Mouse (Mus musculus) adrenal gland, postnatal 36 days (tissue): ENCODE measurements around the gene Strn4. TPM values are rescaled to one million over a fixed set of nuclear protein-coding genes. Genes with fewer than 3 reads are reported as not detected.
A peak's percentile ranks its signal among the peaks of the same experiment; 100 is the strongest.

ENCODE experiments used
- DNase-seq, 2 experiments: peaks; one replicate each; pipeline ENCODE4 v3.0.0; 2021; ENCODE audit warnings: mixed read lengths in 1 of 2
- total RNA-seq, 2 experiments: library from RNA; stranded (reverse); gene quantifications; 2 replicates each; pipeline ENCODE4 v1.2.3; 2021

Strn4 gene
- total RNA-seq, 2 experiments from 2014 or later: 66.5 to 67.5 TPM

GRCm38 (mm10) chr7:16876006-16876405 lies 60.3 kb downstream of the Strn4 start:
- no peak for DNase-seq

DNA sequence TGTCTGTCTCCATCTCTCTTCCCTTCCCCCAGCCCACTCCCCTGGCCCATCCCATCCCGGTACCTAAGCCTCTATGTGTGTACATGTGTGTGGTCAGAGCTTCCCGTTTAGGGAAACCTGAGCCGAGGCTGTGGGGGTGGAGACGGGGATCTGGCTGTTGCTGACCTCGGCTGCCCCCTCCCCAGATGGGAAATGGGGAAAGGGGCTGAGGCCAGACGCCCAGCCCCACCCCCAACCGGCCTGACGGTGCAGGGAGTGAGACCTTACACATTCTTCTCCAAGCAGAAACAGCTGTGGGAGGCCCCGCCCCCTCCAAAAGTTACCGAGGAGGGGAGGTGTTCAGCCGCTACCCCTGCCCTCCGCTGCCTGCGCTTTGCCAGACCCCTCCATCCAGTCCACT lies 60.9 kb downstream of the Strn4 start:
- DNase-seq: no peak

- no peak for DNase-seq
Measured at GRCm38 (mm10) chr7:16877717-16878116, 62.0 kb downstream of the Strn4 start.

DNA sequence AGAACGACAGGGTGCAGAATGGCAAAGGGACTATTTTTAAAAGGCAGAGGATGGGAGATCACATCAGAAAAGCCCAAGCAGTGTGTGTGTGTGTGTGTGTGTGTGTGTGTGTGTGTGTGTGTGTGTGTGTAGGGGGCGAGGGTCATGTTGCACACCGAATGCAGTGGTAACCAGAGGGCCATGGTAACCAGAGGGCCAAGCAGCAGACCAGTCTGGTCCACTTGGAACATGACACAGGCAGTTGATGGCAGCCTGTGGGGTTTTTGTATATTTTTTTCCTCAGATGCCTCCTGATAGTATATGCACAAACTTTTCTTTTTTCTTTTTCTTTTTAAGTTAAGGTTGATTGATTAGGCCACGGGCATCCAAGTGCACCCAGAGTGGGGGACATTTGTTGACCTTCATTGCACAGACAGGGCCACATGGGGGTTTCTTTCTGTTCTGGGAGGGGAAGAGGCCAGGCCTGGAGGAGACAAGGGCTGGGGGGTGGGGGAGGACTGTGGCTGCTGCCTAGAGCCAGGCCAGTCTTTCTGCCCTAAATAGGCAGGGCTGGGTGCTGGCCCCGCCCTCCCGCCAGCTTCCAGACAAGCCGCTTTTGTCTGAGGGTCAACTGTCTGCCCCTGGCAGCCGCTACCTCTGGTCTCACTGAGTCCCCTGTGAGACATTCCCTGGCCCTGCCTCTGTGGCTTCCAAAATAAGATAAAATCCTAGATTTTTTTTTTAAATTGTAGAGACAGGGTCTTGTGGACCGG lies 64.3 kb downstream of the Strn4 start:
- peak in 1 of 2 experiments; percentile 37 for DNase-seq

GRCm38 (mm10) chr7:16880615-16881014 lies 64.9 kb downstream of the Strn4 start:
- no peak for DNase-seq

- DNase-seq: no peak
Measured at GRCm38 (mm10) chr7:16883162-16883561, 67.5 kb downstream of the Strn4 start.

DNA sequence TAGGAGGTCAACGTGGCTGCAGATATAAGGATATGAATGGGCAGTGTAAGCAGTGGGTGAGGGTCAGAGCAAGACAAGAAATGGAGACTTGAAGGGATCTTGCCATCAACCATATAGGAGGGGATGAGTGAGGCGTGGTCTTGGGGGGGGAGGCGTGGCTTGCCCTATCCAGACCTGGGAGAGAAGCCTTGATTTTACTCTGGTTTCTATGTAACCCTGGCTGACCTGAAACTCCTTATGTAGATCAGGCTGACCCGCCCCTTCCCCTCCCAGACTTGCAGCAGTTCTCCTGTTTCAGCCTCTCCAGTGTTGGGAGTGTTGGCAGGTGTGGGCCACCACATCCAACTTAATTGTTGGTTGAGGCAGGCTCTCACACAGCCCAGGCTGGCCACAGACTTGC lies 68.6 kb downstream of the Strn4 start:
- DNase-seq: no peak

GRCm38 (mm10) chr7:16885271-16885776 lies 69.6 kb downstream of the Strn4 start:
- DNase-seq: peak in 1 of 2 experiments; percentile 21

DNA sequence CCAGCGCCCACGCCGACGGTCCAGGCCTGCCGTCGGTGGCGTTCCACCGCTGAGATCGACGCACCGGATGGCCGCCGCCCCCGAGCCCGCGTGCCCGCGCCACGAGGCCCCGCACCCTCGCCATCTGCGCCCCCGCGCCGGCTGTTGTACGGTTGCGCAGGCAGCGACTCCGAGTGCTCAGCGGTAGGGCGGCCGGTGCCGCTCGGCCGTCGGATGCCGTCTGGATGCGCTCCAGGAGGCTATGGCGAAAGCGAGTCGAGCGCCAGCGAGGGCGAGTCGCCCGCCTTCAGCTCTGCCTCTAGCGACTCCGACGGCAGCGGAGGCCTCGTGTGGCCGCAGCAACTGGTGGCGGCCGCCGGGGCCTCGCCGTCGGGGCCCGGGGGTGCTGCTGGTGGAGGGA lies 70.2 kb downstream of the Strn4 start:
- no peak for DNase-seq

Other genes starting within 250 kb of the Strn4 start
- gene Arhgap35, start 200.9 kb upstream of the Strn4 start, total RNA-seq: 10 to 100 TPM; 55.7 to 68.7 TPM
- gene Ceacam15, start 140.2 kb upstream of the Strn4 start, total RNA-seq: not detected
- gene Ceacam9, start 94.0 kb upstream of the Strn4 start, total RNA-seq: not detected
- gene Ap2s1, start 77.5 kb upstream of the Strn4 start, total RNA-seq: 100 to 1,000 TPM; 133 to 149 TPM
- gene Slc1a5, start 34.5 kb upstream of the Strn4 start, total RNA-seq: 100 to 1,000 TPM; 118 to 152 TPM
- 10 to 100 TPM; 24.8 to 26.8 TPM for gene Fkrp, start 843 bp downstream of the Strn4 start, total RNA-seq
- 10 to 100 TPM; 16.9 to 17.2 TPM for gene Prkd2, start 27.0 kb downstream of the Strn4 start, total RNA-seq
- gene Dact3, start 59.4 kb downstream of the Strn4 start, total RNA-seq: 1 to 10 TPM; 2.4 to 3.6 TPM
- under 1 TPM in 1 of 2 experiments, not detected in 1; 0.89 TPM for gene Gng8, start 75.9 kb downstream of the Strn4 start, total RNA-seq
- 1 to 10 TPM; 1.2 to 2.0 TPM for gene Ptgir, start 90.6 kb downstream of the Strn4 start, total RNA-seq
- gene Calm3, start 108.2 kb downstream of the Strn4 start, total RNA-seq: 100 to 1,000 TPM; 232 to 251 TPM
- 10 to 100 TPM; 21.9 to 32.4 TPM for gene Pnmal2, start 128.8 kb downstream of the Strn4 start, total RNA-seq
- 1 to 10 TPM; 3.9 to 4.4 TPM for gene Pnmal1, start 143.8 kb downstream of the Strn4 start, total RNA-seq
- 1 to 10 TPM; 1.1 TPM for gene Gm42372, start 167.2 kb downstream of the Strn4 start, total RNA-seq
- gene Ccdc8, start 176.8 kb downstream of the Strn4 start, total RNA-seq: 10 to 100 TPM; 19.2 to 28.1 TPM
- gene Ppp5c, start 212.0 kb downstream of the Strn4 start, total RNA-seq: 10 to 100 TPM; 71.5 to 87.2 TPM
- 1 to 10 TPM; 1.6 to 2.7 TPM for gene Hif3a, start 246.5 kb downstream of the Strn4 start, total RNA-seq